Mouse (Mus musculus) right cerebral cortex, postnatal 10 days (tissue): ENCODE data around the gene B4galnt3.
A peak's percentile ranks its signal among the peaks of the same experiment; 100 is the strongest.

ENCODE experiments used
- DNase-seq, 2 experiments: peaks; one replicate each; pipeline ENCODE4 v3.0.0; 2021; ENCODE audit warnings: low spot score in 2 of 2

B4galnt3 gene

GRCm38 (mm10) chr6:120186594-120186993 lies 107.8 kb downstream of the B4galnt3 start:
- no peak for DNase-seq

GRCm38 (mm10) chr6:120185756-120186155 lies 108.6 kb downstream of the B4galnt3 start:
- no peak for DNase-seq

- no peak for DNase-seq
Measured at GRCm38 (mm10) chr6:120185012-120185730, 109.2 kb downstream of the B4galnt3 start.

GRCm38 (mm10) chr6:120183771-120184170 lies 110.6 kb downstream of the B4galnt3 start:
- no peak for DNase-seq

GRCm38 (mm10) chr6:120182160-120182559 lies 112.2 kb downstream of the B4galnt3 start:
- no peak for DNase-seq

- DNase-seq, result no peak
Measured at GRCm38 (mm10) chr6:120180492-120180891, 113.9 kb downstream of the B4galnt3 start.

GRCm38 (mm10) chr6:120179756-120180206 lies 114.6 kb downstream of the B4galnt3 start:
- no peak for DNase-seq

- DNase-seq, result no peak
Measured at GRCm38 (mm10) chr6:120179044-120179755, 115.2 kb downstream of the B4galnt3 start.

GRCm38 (mm10) chr6:120175650-120176049 lies 118.7 kb downstream of the B4galnt3 start:
- DNase-seq, result no peak

- DNase-seq, result no peak
Measured at GRCm38 (mm10) chr6:120174602-120175115, 119.7 kb downstream of the B4galnt3 start.

- DNase-seq, result no peak
Measured at GRCm38 (mm10) chr6:120174028-120174601, 120.2 kb downstream of the B4galnt3 start.

GRCm38 (mm10) chr6:120172294-120173017 lies 121.9 kb downstream of the B4galnt3 start:
- DNase-seq, result no peak

GRCm38 (mm10) chr6:120167574-120167973 lies 126.8 kb downstream of the B4galnt3 start:
- no peak for DNase-seq

- no peak for DNase-seq
Measured at GRCm38 (mm10) chr6:120164765-120165164, 129.6 kb downstream of the B4galnt3 start.

- no peak for DNase-seq
Measured at GRCm38 (mm10) chr6:120162928-120163327, 131.4 kb downstream of the B4galnt3 start.

- DNase-seq, result peak; percentile 81 to 82
Measured at GRCm38 (mm10) chr6:120159133-120159901, 135.0 kb downstream of the B4galnt3 start.

- DNase-seq, result peak in 1 of 2 experiments; percentile 37
Measured at GRCm38 (mm10) chr6:120157479-120157878, 136.9 kb downstream of the B4galnt3 start.

- no peak for DNase-seq
Measured at GRCm38 (mm10) chr6:120155510-120155909, 138.8 kb downstream of the B4galnt3 start.

- peak; percentile 50 to 55 for DNase-seq
Measured at GRCm38 (mm10) chr6:120154526-120155309, 139.6 kb downstream of the B4galnt3 start.
